Mouse (Mus musculus): ENCODE measurements around the gene Grhl1. TPM values are rescaled to one million over a fixed set of nuclear protein-coding genes. Genes with fewer than 3 reads are reported as not detected.

Gene Grhl1
- polyA plus RNA-seq, 1 experiment from 2014 or later, result 4.2 TPM

- H3K9ac ChIP-seq (ENCODE audit: low read length), result no peak overlapping the region
- H3K4me3 ChIP-seq (ENCODE audit: low read length), result no peak overlapping the region
- H3K27me3 ChIP-seq (ENCODE audit: control insufficient read depth, insufficient read depth, low read depth, low read length), result no peaks in the 10 kb centered on the region
- no peaks in the 10 kb centered on the region for H3K4me1 ChIP-seq (replicated peaks; ENCODE audit: control insufficient read depth, insufficient read depth, low read length)
- no peaks in the 10 kb centered on the region for H3K9me3 ChIP-seq (ENCODE audit: control insufficient read depth, low read length)
- ATAC-seq (ENCODE audit: low read depth), result no peak
- no peaks in the 10 kb centered on the region for H3K36me3 ChIP-seq (ENCODE audit: control insufficient read depth, insufficient read depth, low read length)
- H3K4me2 ChIP-seq (ENCODE audit: low read depth, low read length), result no peak overlapping the region
- WGBS, result 82% methylated on average over 8 of the region's 8 CpGs
- no peak overlapping the region for H3K27ac ChIP-seq (ENCODE audit: low read length)
These were observed 16.1 kb upstream of the Grhl1 start for GRCm38 (mm10) chr12:24555976-24556375.

GRCm38 (mm10) chr12:24563395-24563960, 8.6 kb upstream of the Grhl1 start:
- H3K9me3 ChIP-seq (ENCODE audit: control insufficient read depth, low read length), result no peaks in the 10 kb centered on the region
- no peak for ATAC-seq (ENCODE audit: low read depth)
- no peaks in the 10 kb centered on the region for H3K36me3 ChIP-seq (ENCODE audit: control insufficient read depth, insufficient read depth, low read length)
- H3K27me3 ChIP-seq (ENCODE audit: control insufficient read depth, insufficient read depth, low read depth, low read length), result no peaks in the 10 kb centered on the region
- no peaks in the 10 kb centered on the region for H3K4me1 ChIP-seq (replicated peaks; ENCODE audit: control insufficient read depth, insufficient read depth, low read length)
- H3K9ac ChIP-seq (ENCODE audit: low read length), result no peak overlapping the region
- H3K27ac ChIP-seq (ENCODE audit: low read length), result no peak overlapping the region
- WGBS, result 85% methylated on average over 7 of the region's 7 CpGs
- no peak overlapping the region for H3K4me3 ChIP-seq (ENCODE audit: low read length)
- H3K4me2 ChIP-seq (ENCODE audit: low read depth, low read length), result no peak overlapping the region

GRCm38 (mm10) chr12:24565311-24565710, 6.8 kb upstream of the Grhl1 start:
- H3K9ac ChIP-seq (ENCODE audit: low read length), result no peak overlapping the region
- no peaks in the 10 kb centered on the region for H3K36me3 ChIP-seq (ENCODE audit: control insufficient read depth, insufficient read depth, low read length)
- H3K4me2 ChIP-seq (ENCODE audit: low read depth, low read length), result no peak overlapping the region
- H3K27ac ChIP-seq (ENCODE audit: low read length), result no peak overlapping the region
- no peak for ATAC-seq (ENCODE audit: low read depth)
- WGBS, result 63% methylated on average over 6 of the region's 6 CpGs
- H3K4me3 ChIP-seq (ENCODE audit: low read length), result no peak overlapping the region
- no peaks in the 10 kb centered on the region for H3K9me3 ChIP-seq (ENCODE audit: control insufficient read depth, low read length)
- no peaks in the 10 kb centered on the region for H3K4me1 ChIP-seq (replicated peaks; ENCODE audit: control insufficient read depth, insufficient read depth, low read length)
- H3K27me3 ChIP-seq (ENCODE audit: control insufficient read depth, insufficient read depth, low read depth, low read length), result no peaks in the 10 kb centered on the region

GRCm38 (mm10) chr12:24567606-24568005, 4.5 kb upstream of the Grhl1 start:
- Histone ChIP-seq H3K4me3 (ENCODE audit: low read length) (no peak overlapping the region), H3K9me3 (ENCODE audit: control insufficient read depth, low read length) (no peaks in the 10 kb centered on the region), H3K27me3 (ENCODE audit: control insufficient read depth, insufficient read depth, low read depth, low read length) (peaks cover 10% of the 10 kb centered on the region; the same call in 1 of the 2 replicates), H3K9ac (ENCODE audit: low read length) (no peak overlapping the region), H3K4me1 (replicated peaks; ENCODE audit: control insufficient read depth, insufficient read depth, low read length) (peaks cover 8% of the 10 kb centered on the region), H3K4me2 (ENCODE audit: low read depth, low read length) (no peak overlapping the region), H3K36me3 (ENCODE audit: control insufficient read depth, insufficient read depth, low read length) (no peaks in the 10 kb centered on the region), H3K27ac (ENCODE audit: low read length) (no peak overlapping the region)
- no peak for ATAC-seq (ENCODE audit: low read depth)
- 79% methylated on average over 3 of the region's 3 CpGs for WGBS

GRCm38 (mm10) chr12:24572421-24573274, 565 bp downstream of the Grhl1 start:
- ATAC-seq (ENCODE audit: low read depth), result peak; percentile 39
- H3K9me3 ChIP-seq (ENCODE audit: control insufficient read depth, low read length), result no peaks in the 10 kb centered on the region
- H3K4me1 ChIP-seq (replicated peaks; ENCODE audit: control insufficient read depth, insufficient read depth, low read length), result peaks cover 13% of the 10 kb centered on the region
- peak overlapping the region; percentile 96 for H3K4me2 ChIP-seq (ENCODE audit: low read depth, low read length)
- WGBS, result 5% methylated on average over 39 of the region's 48 CpGs
- peak overlapping the region; percentile 64 for H3K4me3 ChIP-seq (ENCODE audit: low read length)
- H3K36me3 ChIP-seq (ENCODE audit: control insufficient read depth, insufficient read depth, low read length), result no peaks in the 10 kb centered on the region; the same call in 1 of the 2 replicates
- H3K27me3 ChIP-seq (ENCODE audit: control insufficient read depth, insufficient read depth, low read depth, low read length), result peaks cover 22% of the 10 kb centered on the region
- H3K9ac ChIP-seq (ENCODE audit: low read length), result peak overlapping the region; percentile 67
- H3K27ac ChIP-seq (ENCODE audit: low read length), result no peak overlapping the region

GRCm38 (mm10) chr12:24573275-24573580, 1.1 kb downstream of the Grhl1 start:
- no peak for ATAC-seq (ENCODE audit: low read depth)
- Histone ChIP-seq H3K27me3 (ENCODE audit: control insufficient read depth, insufficient read depth, low read depth, low read length) (peaks cover 22% of the 10 kb centered on the region), H3K9ac (ENCODE audit: low read length) (no peak overlapping the region), H3K36me3 (ENCODE audit: control insufficient read depth, insufficient read depth, low read length) (no peaks in the 10 kb centered on the region; the same call in 1 of the 2 replicates), H3K9me3 (ENCODE audit: control insufficient read depth, low read length) (no peaks in the 10 kb centered on the region), H3K4me2 (ENCODE audit: low read depth, low read length) (peak overlapping the region; percentile 96; the same call in 1 of the 2 replicates), H3K27ac (ENCODE audit: low read length) (no peak overlapping the region), H3K4me3 (ENCODE audit: low read length) (peak overlapping the region; percentile 9; the same call in 1 of the 2 replicates), H3K4me1 (replicated peaks; ENCODE audit: control insufficient read depth, insufficient read depth, low read length) (peaks cover 13% of the 10 kb centered on the region)
- 33% methylated on average over 3 of the region's 3 CpGs for WGBS

- no peak overlapping the region for H3K9ac ChIP-seq (ENCODE audit: low read length)
- H3K9me3 ChIP-seq (ENCODE audit: control insufficient read depth, low read length), result no peaks in the 10 kb centered on the region
- WGBS, result 26% methylated on average over 7 of the region's 7 CpGs
- peak overlapping the region; percentile 16; the same call in 1 of the 2 replicates for H3K4me2 ChIP-seq (ENCODE audit: low read depth, low read length)
- no peak for ATAC-seq (ENCODE audit: low read depth)
- H3K27me3 ChIP-seq (ENCODE audit: control insufficient read depth, insufficient read depth, low read depth, low read length), result peaks cover 22% of the 10 kb centered on the region
- no peaks in the 10 kb centered on the region; the same call in 1 of the 2 replicates for H3K36me3 ChIP-seq (ENCODE audit: control insufficient read depth, insufficient read depth, low read length)
- H3K4me1 ChIP-seq (replicated peaks; ENCODE audit: control insufficient read depth, insufficient read depth, low read length), result peaks cover 13% of the 10 kb centered on the region
- no peak overlapping the region for H3K4me3 ChIP-seq (ENCODE audit: low read length)
- H3K27ac ChIP-seq (ENCODE audit: low read length), result no peak overlapping the region
These were observed 2.8 kb downstream of the Grhl1 start for GRCm38 (mm10) chr12:24574870-24575269.

GRCm38 (mm10) chr12:24580452-24580851, 8.4 kb downstream of the Grhl1 start:
- no peaks in the 10 kb centered on the region for H3K4me1 ChIP-seq (replicated peaks; ENCODE audit: control insufficient read depth, insufficient read depth, low read length)

GRCm38 (mm10) chr12:24580996-24581683, 9.1 kb downstream of the Grhl1 start:
- H3K36me3 ChIP-seq (ENCODE audit: control insufficient read depth, insufficient read depth, low read length), result no peaks in the 10 kb centered on the region; the same call in 1 of the 2 replicates
- H3K4me2 ChIP-seq (ENCODE audit: low read depth, low read length), result no peak overlapping the region
- no peak for ATAC-seq (ENCODE audit: low read depth)
- 67% methylated on average over 14 of the region's 14 CpGs for WGBS
- no peak overlapping the region for H3K9ac ChIP-seq (ENCODE audit: low read length)
- no peak overlapping the region for H3K4me3 ChIP-seq (ENCODE audit: low read length)
- H3K9me3 ChIP-seq (ENCODE audit: control insufficient read depth, low read length), result no peaks in the 10 kb centered on the region
- H3K27ac ChIP-seq (ENCODE audit: low read length), result no peak overlapping the region
- no peaks in the 10 kb centered on the region for H3K27me3 ChIP-seq (ENCODE audit: control insufficient read depth, insufficient read depth, low read depth, low read length)
- H3K4me1 ChIP-seq (replicated peaks; ENCODE audit: control insufficient read depth, insufficient read depth, low read length), result no peaks in the 10 kb centered on the region

More at GRCm38 (mm10) chr12:24580452-24580851, 8.4 kb downstream of the Grhl1 start:
- Histone ChIP-seq H3K27ac (ENCODE audit: low read length) (no peak overlapping the region), H3K9ac (ENCODE audit: low read length) (no peak overlapping the region), H3K9me3 (ENCODE audit: control insufficient read depth, low read length) (no peaks in the 10 kb centered on the region), H3K4me2 (ENCODE audit: low read depth, low read length) (no peak overlapping the region), H3K36me3 (ENCODE audit: control insufficient read depth, insufficient read depth, low read length) (no peaks in the 10 kb centered on the region; the same call in 1 of the 2 replicates), H3K27me3 (ENCODE audit: control insufficient read depth, insufficient read depth, low read depth, low read length) (no peaks in the 10 kb centered on the region), H3K4me3 (ENCODE audit: low read length) (no peak overlapping the region)
- ATAC-seq (ENCODE audit: low read depth), result no peak
- 54% methylated on average over 1 of the region's 1 CpGs for WGBS

All from lung, embryonic 16.5 days (tissue).